Mouse (Mus musculus): ENCODE measurements at regions not wholly inside any gene's neighbourhood (a gene's known extent, or its start where the extent isn't known, plus 50 kb on each side); places are given as distances from the start of the nearest gene placed in this dataset.

DNA sequence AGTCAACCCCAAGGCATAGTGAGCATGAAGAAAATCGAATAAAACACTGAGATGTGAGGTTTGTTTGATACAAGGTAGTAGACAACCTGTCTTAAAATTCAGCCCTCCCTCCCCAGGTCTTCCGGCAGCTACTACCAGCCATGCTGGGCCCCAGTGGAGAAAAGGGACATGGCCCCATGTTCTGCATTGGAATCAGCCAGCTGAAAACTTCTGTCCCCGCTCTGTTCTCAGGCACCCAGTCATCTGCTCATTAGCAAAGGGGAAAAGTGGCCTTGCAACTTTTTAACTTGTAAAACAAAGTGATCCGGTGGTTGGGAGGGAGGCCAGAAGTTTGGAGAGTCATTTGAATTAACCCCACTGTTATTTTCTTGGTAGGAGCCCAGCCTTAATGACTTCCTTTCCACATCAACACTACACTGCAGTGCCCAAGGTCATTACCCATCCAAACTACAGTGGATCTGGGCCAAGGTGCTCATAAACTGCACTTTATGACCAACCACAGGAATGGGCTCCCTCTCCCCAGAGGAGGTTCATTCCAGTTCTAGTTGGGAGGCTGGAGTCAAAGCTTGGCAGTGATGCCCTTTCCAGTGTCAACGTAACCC lies 143.5 kb downstream of the Npy start:
- H3K9ac ChIP-seq: no peak overlapping the region
- no peaks in the 10 kb centered on the region for H3K36me3 ChIP-seq (replicated peaks)
- ATAC-seq (ENCODE audit: low FRiP score): no peak
- whole genome bisulfite sequencing: 88% methylated on average over 5 of the region's 5 CpGs
- no peak overlapping the region for H3K4me2 ChIP-seq
- no peaks in the 10 kb centered on the region for H3K9me3 ChIP-seq
- H3K27me3 ChIP-seq: no peaks in the 10 kb centered on the region
- H3K4me3 ChIP-seq (replicated peaks): no peak overlapping the region
- H3K27ac ChIP-seq: no peak overlapping the region
- H3K4me1 ChIP-seq: no peaks in the 10 kb centered on the region

DNA sequence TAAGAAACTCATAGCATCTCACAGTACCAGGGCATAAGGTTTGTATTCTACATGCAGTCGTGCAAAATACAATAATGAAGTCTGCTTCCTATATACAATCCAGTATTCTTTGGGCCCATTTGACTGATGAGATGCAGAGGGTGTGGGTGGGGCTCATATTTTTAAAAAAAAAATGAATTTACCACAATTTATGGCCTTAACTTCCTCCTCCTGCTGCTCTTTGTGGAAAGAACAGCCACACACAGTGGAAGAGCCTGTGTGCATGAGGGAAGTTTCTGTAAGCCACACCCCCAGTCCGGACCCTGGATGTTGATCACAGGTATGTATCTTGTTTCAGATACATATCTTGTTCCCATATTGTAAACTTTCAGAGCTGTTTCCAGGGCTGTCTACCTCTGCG lies 143.5 kb upstream of the Mpp6 start:
- 92% methylated on average over 3 of the region's 3 CpGs for WGBS
- Histone ChIP-seq H3K9me3 (no peaks in the 10 kb centered on the region), H3K4me3 (replicated peaks) (no peak overlapping the region), H3K4me1 (no peaks in the 10 kb centered on the region), H3K27ac (no peak overlapping the region), H3K27me3 (no peaks in the 10 kb centered on the region), H3K9ac (no peak overlapping the region), H3K36me3 (replicated peaks) (no peaks in the 10 kb centered on the region), H3K4me2 (no peak overlapping the region)
- no peak for ATAC-seq (ENCODE audit: low FRiP score)

DNA sequence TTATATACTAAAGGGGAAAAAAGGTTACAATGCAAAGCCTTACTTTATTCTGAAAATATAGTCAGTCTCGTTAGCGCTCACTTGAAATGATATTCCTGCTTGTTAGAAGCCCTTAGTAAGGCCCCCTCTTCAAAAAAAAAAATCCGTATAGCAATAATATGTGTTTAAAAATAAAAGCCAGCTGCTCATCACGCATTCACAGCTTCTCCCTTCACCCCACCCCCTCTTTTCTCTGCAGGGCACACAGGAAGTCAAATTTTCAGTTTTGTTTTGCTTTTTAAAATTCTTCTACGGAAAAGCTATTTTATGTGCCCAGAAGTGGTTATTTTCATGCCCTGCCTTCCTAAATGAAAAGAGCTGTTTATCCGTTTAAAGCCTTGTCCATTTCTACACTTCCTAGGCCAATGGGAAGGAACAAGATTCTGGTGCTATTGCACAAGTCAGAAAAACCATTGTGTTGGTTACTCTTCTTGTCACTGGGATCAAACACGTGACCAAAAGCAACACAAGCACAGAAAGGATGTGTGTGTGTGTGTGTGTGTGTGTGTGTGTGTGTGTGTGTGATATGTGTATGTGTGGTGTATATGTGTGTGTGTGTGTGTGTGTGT lies 136.7 kb upstream of the Mpp6 start:
- H3K9ac ChIP-seq: no peak overlapping the region
- WGBS: 60% methylated on average over 7 of the region's 7 CpGs
- no peak for ATAC-seq (ENCODE audit: low FRiP score)

DNA sequence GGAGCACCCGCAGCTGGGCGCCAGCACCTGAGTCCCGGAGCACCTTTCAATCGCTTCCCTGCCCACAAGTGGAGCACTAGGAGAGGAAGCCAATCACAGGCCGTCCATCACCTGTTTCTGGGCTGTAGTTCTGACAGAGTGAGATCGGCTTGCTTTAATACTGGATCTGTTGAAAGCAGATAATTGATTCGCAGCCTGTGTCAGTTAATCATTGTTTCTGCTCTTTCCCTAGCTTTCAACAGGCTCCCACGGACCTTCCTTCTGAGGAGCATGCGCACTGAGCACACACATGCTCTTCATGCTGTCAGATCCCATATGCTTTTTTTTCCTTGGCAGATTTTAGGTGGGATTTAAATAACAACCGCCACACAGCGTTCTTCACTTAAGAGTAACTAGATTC lies 132.3 kb upstream of the Mpp6 start:
- Histone ChIP-seq H3K4me3 (replicated peaks) (no peak overlapping the region), H3K36me3 (replicated peaks) (no peaks in the 10 kb centered on the region), H3K9ac (no peak overlapping the region), H3K9me3 (no peaks in the 10 kb centered on the region), H3K4me1 (peaks cover 8% of the 10 kb centered on the region; the same call in 1 of the 2 replicates), H3K27me3 (no peaks in the 10 kb centered on the region), H3K4me2 (no peak overlapping the region), H3K27ac (no peak overlapping the region)
- WGBS: 63% methylated on average over 11 of the region's 11 CpGs
- no peak for ATAC-seq (ENCODE audit: low FRiP score)

More for the DNA sequence above, 136.7 kb upstream of the Mpp6 start:
- no peaks in the 10 kb centered on the region for H3K27me3 ChIP-seq
- no peak overlapping the region for H3K4me3 ChIP-seq (replicated peaks)
- H3K4me1 ChIP-seq: peaks cover 4% of the 10 kb centered on the region; the same call in 1 of the 2 replicates
- H3K27ac ChIP-seq: no peak overlapping the region
- H3K36me3 ChIP-seq (replicated peaks): no peaks in the 10 kb centered on the region
- no peaks in the 10 kb centered on the region for H3K9me3 ChIP-seq
- H3K4me2 ChIP-seq: no peak overlapping the region

DNA sequence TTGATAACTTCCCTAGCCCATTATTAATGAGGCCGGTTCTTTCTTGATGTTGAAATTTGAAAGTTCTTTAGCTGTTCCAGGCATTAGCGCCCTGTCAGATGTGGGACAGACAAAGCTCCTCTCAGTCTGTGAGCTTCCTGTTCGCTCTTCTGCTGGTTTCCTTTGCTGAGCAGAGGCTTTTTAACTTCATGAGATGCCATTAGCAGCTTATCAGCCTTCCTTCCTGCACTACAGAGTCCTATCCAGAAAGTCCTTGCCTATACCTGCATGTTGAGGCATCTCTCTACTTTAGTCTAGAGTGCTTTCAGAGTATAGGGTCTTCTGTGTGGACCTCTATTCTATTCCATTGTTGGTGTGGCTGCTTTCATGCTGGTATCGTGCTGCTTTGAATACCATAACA lies 126.3 kb upstream of the Mpp6 start:
- H3K27ac ChIP-seq: peak overlapping the region; percentile 36; the same call in 1 of the 2 replicates
- ATAC-seq (ENCODE audit: low FRiP score): no peak
- H3K27me3 ChIP-seq: no peaks in the 10 kb centered on the region
- no peak overlapping the region for H3K9ac ChIP-seq
- no peaks in the 10 kb centered on the region for H3K36me3 ChIP-seq (replicated peaks)
- H3K4me3 ChIP-seq (replicated peaks): no peak overlapping the region
- H3K9me3 ChIP-seq: no peaks in the 10 kb centered on the region
- peaks cover 20% of the 10 kb centered on the region for H3K4me1 ChIP-seq
- 49% methylated on average over 4 of the region's 4 CpGs for WGBS
- H3K4me2 ChIP-seq: no peak overlapping the region

DNA sequence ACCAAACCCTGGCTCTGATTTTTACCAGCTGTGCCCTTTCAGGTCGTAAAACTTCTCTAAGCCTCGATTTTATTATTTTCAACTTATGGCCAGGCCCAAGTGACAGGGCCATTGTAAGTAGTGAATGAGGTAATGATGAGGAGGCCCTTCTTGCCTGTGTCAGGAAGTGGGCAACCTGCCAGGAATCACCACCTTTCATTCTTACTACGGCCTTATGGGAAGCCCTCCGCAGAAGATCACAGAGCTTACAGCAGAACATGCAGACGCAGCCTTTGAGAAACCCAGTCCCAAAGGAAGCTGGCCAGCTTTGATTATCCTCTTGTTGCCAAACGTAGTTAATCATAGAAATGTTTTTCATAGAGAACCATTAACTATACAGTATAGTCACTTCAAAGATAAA lies 124.9 kb upstream of the Mpp6 start:
- H3K27ac ChIP-seq: no peak overlapping the region
- H3K9ac ChIP-seq: no peak overlapping the region
- H3K36me3 ChIP-seq (replicated peaks): no peaks in the 10 kb centered on the region
- ATAC-seq (ENCODE audit: low FRiP score): peak; percentile 46; the same call in 1 of the 2 replicates
- WGBS: 34% methylated on average over 6 of the region's 6 CpGs
- H3K4me2 ChIP-seq: no peak overlapping the region
- H3K4me3 ChIP-seq (replicated peaks): no peak overlapping the region
- H3K27me3 ChIP-seq: no peaks in the 10 kb centered on the region
- no peaks in the 10 kb centered on the region for H3K9me3 ChIP-seq
- peaks cover 20% of the 10 kb centered on the region for H3K4me1 ChIP-seq

DNA sequence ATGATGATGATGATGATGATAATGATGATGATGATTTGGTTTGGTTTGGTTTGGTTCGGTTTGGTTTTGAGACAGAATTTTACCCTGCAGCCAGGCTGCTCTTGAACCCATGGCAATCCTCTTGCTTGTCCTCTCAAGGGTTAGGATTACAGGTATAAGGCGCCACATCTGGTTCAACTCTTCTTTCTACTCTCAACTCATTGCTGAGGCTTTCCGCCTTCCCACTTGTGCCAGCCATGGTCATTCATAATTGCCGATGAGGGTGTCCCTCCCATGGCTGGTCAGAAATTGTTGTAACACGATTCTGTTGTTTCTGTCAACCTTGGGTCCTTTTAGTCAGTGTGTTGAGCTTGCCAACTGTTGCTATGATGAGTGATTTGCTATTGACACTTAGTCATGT lies 122.9 kb upstream of the Mpp6 start:
- ATAC-seq (ENCODE audit: low FRiP score): no peak
- H3K27ac ChIP-seq: no peak overlapping the region
- 94% methylated on average over 5 of the region's 5 CpGs for WGBS
- no peaks in the 10 kb centered on the region for H3K9me3 ChIP-seq
- H3K27me3 ChIP-seq: no peaks in the 10 kb centered on the region
- peaks cover 22% of the 10 kb centered on the region for H3K4me1 ChIP-seq
- H3K36me3 ChIP-seq (replicated peaks): no peaks in the 10 kb centered on the region
- H3K4me3 ChIP-seq (replicated peaks): no peak overlapping the region
- no peak overlapping the region for H3K9ac ChIP-seq
- H3K4me2 ChIP-seq: no peak overlapping the region

DNA sequence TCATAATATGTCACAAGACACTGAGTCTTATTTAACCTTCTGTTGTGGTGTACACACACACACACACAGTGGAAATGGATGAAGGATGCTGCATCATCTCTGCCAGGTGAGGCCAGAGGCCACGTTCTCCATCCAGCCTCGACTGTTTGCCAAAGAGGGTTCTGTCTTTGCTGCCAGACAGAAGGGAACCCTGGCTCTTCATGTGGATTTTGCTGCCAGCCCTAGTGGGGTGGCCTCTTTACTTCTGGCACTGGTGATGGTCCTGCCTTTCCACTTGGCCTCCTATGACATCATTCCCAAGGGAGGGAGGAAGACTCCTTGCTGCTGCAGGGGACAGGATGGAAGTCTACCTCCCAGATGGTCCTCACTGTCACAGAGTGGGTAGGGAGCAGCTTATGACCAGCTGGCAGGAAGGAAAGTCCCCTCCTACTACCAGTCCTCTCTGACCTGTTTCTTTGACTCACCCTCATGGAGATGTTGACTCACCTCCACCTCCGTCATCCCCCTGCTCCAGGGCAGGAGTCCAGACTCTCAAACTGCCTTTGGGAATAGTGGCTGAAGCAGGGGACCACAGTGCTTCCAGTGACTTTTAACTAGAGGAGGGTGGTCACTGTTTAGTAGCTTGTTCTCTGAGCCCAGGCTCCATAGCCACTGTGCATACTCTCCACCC lies 122.4 kb upstream of the Mpp6 start:
- no peak overlapping the region for H3K27ac ChIP-seq
- H3K9ac ChIP-seq: no peak overlapping the region
- H3K9me3 ChIP-seq: no peaks in the 10 kb centered on the region
- no peak for ATAC-seq (ENCODE audit: low FRiP score)
- peaks cover 22% of the 10 kb centered on the region for H3K4me1 ChIP-seq
- H3K36me3 ChIP-seq (replicated peaks): no peaks in the 10 kb centered on the region
- H3K4me3 ChIP-seq (replicated peaks): no peak overlapping the region
- 83% methylated on average over 3 of the region's 3 CpGs for WGBS
- H3K27me3 ChIP-seq: no peaks in the 10 kb centered on the region
- no peak overlapping the region for H3K4me2 ChIP-seq

DNA sequence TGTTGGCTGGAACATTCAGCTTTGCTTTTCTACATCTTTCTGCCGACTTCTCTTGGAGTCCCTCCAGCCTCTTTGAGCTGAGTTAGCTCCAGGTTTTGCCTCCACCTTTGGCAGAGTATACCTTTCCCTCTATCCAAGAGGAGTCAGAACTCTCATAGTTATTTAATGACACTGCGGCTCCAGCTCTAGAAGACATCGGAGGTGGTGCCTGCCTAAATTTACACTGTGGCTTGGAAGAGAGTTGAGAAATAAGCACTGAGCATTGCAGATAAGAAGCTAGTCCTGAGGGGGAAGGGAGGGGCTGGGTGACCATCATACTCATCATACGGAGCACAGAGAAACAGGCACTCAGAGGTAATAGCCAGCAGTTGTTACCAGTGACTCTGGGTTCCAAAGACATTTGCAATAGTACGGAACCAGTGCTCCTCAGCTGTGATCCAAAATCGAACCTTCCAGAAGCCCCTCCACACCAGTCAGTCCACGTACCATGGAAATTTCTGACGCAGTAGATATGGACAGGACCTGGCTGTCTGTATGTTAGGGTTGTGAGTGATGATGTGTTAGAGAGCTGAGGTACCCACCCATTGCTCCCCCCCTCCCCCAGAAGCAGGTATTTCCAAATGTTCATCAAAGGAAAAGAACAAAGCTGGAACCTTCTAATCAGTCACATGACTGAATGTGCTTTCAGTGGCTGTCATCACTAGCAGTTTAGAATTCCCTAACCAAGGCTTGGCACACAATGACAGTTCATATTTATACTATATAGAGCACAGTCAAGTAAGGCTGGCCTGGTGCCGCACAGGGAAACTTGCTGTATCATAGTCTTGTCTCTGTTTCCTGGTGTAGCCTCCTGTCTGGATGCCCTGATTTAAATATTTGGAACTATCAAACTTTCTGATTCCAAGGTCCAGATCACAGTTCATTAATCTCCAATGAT lies 120.2 kb upstream of the Mpp6 start:
- peaks cover 12% of the 10 kb centered on the region for H3K4me1 ChIP-seq
- no peaks in the 10 kb centered on the region for H3K36me3 ChIP-seq (replicated peaks)
- ATAC-seq (ENCODE audit: low FRiP score): no peak
- H3K4me2 ChIP-seq: no peak overlapping the region
- no peaks in the 10 kb centered on the region for H3K27me3 ChIP-seq
- WGBS: 95% methylated on average over 9 of the region's 9 CpGs
- H3K4me3 ChIP-seq (replicated peaks): no peak overlapping the region
- no peak overlapping the region for H3K9ac ChIP-seq
- H3K27ac ChIP-seq: no peak overlapping the region
- no peaks in the 10 kb centered on the region for H3K9me3 ChIP-seq

DNA sequence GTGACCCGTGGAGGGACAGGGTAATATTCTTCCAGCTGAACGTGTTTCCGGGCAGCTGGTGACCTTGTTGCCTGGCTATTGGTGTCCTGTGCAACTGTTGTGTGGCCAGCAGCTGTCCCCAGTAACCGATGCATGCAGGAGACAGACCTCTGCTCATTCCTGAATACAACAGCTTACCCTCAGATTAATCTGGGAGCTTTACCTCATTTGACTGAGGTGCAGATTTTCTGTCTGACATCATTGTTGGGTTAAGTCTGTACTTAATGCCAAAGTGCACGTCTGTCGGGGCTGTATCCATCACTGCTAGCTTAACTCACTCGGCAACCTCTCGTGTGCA lies 119.6 kb upstream of the Mpp6 start:
- H3K9me3 ChIP-seq: no peaks in the 10 kb centered on the region
- no peak overlapping the region for H3K27ac ChIP-seq
- H3K36me3 ChIP-seq (replicated peaks): no peaks in the 10 kb centered on the region
- H3K4me1 ChIP-seq: peaks cover 7% of the 10 kb centered on the region
- no peak overlapping the region for H3K4me3 ChIP-seq (replicated peaks)
- no peaks in the 10 kb centered on the region for H3K27me3 ChIP-seq
- no peak overlapping the region for H3K9ac ChIP-seq
- ATAC-seq (ENCODE audit: low FRiP score): no peak
- no peak overlapping the region for H3K4me2 ChIP-seq
- WGBS: 75% methylated on average over 8 of the region's 8 CpGs

DNA sequence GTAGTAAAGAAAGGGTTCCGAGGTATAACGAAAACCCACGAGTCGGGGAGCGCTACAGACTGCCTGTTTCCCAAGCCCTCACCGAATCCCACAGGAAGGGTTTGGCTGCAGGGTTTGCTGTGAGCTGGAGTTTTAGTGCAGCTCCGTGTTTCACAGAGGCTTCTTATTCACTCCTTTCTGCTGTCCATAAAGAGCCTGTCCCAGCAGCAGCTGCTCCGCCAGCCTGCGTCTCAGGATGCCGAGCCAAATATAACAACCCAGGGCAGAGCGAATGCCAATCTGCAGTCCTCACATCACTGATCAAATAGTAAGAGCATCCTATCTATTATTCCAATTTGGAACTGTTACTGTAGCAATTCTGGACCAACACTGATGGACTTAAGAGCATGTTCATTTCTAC lies 110.7 kb upstream of the Mpp6 start:
- no peaks in the 10 kb centered on the region for H3K4me1 ChIP-seq
- WGBS: 86% methylated on average over 11 of the region's 11 CpGs
- no peak for ATAC-seq (ENCODE audit: low FRiP score)
- H3K27me3 ChIP-seq: no peaks in the 10 kb centered on the region
- no peak overlapping the region for H3K27ac ChIP-seq
- no peak overlapping the region for H3K4me2 ChIP-seq
- no peaks in the 10 kb centered on the region for H3K9me3 ChIP-seq
- no peak overlapping the region for H3K4me3 ChIP-seq (replicated peaks)
- no peaks in the 10 kb centered on the region for H3K36me3 ChIP-seq (replicated peaks)
- H3K9ac ChIP-seq: no peak overlapping the region

DNA sequence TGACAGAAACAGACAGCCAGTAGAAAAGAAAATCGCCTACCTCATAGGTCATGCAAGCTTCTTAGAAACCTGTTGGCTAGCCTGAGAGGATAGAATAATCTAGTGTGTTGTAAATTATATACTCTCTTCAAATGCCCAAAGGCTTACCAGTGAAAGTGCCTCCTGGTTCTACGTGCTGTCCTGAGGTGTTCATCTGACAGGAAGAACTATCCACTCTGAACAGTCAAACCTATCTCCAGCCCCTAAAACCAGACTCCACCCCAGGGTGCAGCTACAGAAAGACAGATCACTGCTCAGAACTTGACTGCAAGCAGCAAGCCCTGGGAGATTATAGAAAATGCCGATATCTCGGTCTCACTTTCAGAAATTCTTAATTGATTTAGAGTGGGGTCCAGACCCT lies 102.0 kb upstream of the Mpp6 start:
- WGBS: 90% methylated on average over 4 of the region's 4 CpGs
- Histone ChIP-seq H3K36me3 (replicated peaks) (no peaks in the 10 kb centered on the region), H3K9me3 (no peaks in the 10 kb centered on the region), H3K27ac (no peak overlapping the region), H3K27me3 (no peaks in the 10 kb centered on the region), H3K4me3 (replicated peaks) (no peak overlapping the region), H3K9ac (no peak overlapping the region), H3K4me1 (peaks cover 8% of the 10 kb centered on the region), H3K4me2 (no peak overlapping the region)
- no peak for ATAC-seq (ENCODE audit: low FRiP score)

Measured in forebrain, embryonic 12.5 days (tissue).